Mouse (Mus musculus): Measurements from ENCODE around the gene Kdm1b. TPM values are rescaled to one million over a fixed set of nuclear protein-coding genes. Genes with fewer than 3 reads are reported as not detected.
A peak's percentile ranks its signal among the peaks of the same experiment; 100 is the strongest.

Kdm1b gene
- polyA plus RNA-seq, 1 experiment from 2014 or later, result 15.4 TPM

DNA sequence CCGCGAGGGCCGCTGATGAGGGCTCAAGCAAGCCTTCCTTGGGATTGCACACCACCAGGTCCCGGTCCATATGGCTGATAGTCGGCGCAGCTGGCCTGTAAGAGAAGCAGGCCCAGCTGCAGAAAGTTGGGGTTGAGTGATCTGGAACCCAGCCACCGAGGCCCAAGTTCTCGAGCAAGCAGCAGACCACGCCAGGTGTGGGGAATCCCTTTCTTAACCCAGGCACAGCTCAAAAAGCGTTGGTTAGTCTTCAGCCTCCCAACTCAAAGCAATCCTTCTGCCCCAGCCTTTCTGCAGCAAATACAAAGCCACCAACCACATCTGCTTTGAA is 1.3 kb downstream of the Kdm1b start, which contains the start of gene Tpmt:
Gene Tpmt, minus strand, starts transcription at position 121 of the 331 bp plus-strand sequence.
- Histone ChIP-seq H3K4me2 (replicated peaks; ENCODE audit: low read depth, low read length) (peak within 1 kb of the TSS; percentile 100), H3K9ac (replicated peaks; ENCODE audit: low read depth, low read length) (peak within 1 kb of the TSS; percentile 69), H3K36me3 (ENCODE audit: control insufficient read depth, insufficient read depth, low read length) (peaks cover 5% of the 10 kb centered on the region; the same call in 1 of the 2 replicates), H3K9me3 (ENCODE audit: control insufficient read depth, low read depth, low read length) (no peaks in the 10 kb centered on the region), H3K27me3 (ENCODE audit: control insufficient read depth, insufficient read depth, low read length) (no peaks in the 10 kb centered on the region), H3K4me3 (ENCODE audit: low read depth, low read length) (peak within 1 kb of the TSS; percentile 79), H3K27ac (ENCODE audit: low read length) (peak within 1 kb of the TSS; percentile 66; the same call in 1 of the 2 replicates), H3K4me1 (ENCODE audit: control insufficient read depth, insufficient read depth, low read length) (peaks cover 11% of the 10 kb centered on the region; the same call in 1 of the 2 replicates)
- 14% methylated on average over 10 of the region's 10 CpGs for WGBS
- ATAC-seq (ENCODE audit: insufficient number of reproducible peaks, insufficient read depth, low FRiP score, low read depth), result no peak

DNA sequence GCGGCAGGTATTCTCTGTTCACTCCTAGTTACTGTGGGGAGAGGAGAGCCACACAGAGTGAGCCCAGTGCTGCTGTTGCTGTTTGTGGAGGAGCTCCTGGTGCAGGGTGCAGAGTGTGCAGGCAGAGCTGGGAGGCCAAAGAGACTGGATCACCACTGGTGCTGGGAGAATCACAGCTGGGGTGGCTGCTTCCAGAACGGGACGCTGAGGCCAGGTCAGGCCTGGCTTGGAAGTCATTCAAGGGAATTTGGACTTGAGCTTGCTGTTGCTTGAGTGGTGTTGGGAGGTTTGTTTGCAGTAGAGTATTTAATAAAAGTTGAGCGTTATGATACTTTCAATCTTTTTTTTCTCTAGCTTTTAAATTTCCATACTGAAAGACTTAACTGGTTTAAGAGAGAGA is 4.7 kb downstream of the Kdm1b start:
- ATAC-seq (ENCODE audit: insufficient number of reproducible peaks, insufficient read depth, low FRiP score, low read depth), result no peak
- H3K4me2 ChIP-seq (replicated peaks; ENCODE audit: low read depth, low read length), result no peak overlapping the region
- 87% methylated on average over 4 of the region's 4 CpGs for WGBS

DNA sequence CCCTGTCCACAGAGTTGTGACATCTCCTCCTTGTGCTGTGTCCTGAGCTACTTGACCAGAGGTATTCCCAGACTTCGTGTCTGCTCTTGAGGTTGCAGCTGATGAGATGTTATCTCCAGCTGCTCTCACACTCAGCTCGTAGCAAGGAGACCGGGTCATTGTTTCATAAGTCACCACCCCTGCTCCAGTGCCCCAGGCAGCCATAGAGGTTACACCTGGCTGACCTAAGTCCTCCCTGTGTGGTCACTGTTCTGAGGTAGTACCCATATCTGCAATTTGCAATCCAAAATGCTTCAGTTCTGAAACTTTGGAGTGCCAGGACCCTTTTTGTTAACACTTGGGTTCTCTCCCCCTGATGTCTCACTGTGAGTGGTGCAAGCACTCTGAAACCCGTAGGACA is 6.7 kb downstream of the Kdm1b start:
- Histone ChIP-seq H3K4me1 (ENCODE audit: control insufficient read depth, insufficient read depth, low read length) (no peaks in the 10 kb centered on the region), H3K27me3 (ENCODE audit: control insufficient read depth, insufficient read depth, low read length) (no peaks in the 10 kb centered on the region), H3K36me3 (ENCODE audit: control insufficient read depth, insufficient read depth, low read length) (peaks cover 17% of the 10 kb centered on the region), H3K4me2 (replicated peaks; ENCODE audit: low read depth, low read length) (no peak overlapping the region), H3K9ac (replicated peaks; ENCODE audit: low read depth, low read length) (no peak overlapping the region), H3K4me3 (ENCODE audit: low read depth, low read length) (no peak overlapping the region), H3K9me3 (ENCODE audit: control insufficient read depth, low read depth, low read length) (no peaks in the 10 kb centered on the region), H3K27ac (ENCODE audit: low read length) (no peak overlapping the region)
- 73% methylated on average over 4 of the region's 4 CpGs for WGBS
- no peak for ATAC-seq (ENCODE audit: insufficient number of reproducible peaks, insufficient read depth, low FRiP score, low read depth)

More for the DNA sequence above, 4.7 kb downstream of the Kdm1b start:
- no peak overlapping the region for H3K27ac ChIP-seq (ENCODE audit: low read length)
- H3K9ac ChIP-seq (replicated peaks; ENCODE audit: low read depth, low read length), result no peak overlapping the region
- H3K36me3 ChIP-seq (ENCODE audit: control insufficient read depth, insufficient read depth, low read length), result peaks cover 15% of the 10 kb centered on the region
- H3K4me3 ChIP-seq (ENCODE audit: low read depth, low read length), result no peak overlapping the region
- H3K9me3 ChIP-seq (ENCODE audit: control insufficient read depth, low read depth, low read length), result no peaks in the 10 kb centered on the region
- no peaks in the 10 kb centered on the region for H3K27me3 ChIP-seq (ENCODE audit: control insufficient read depth, insufficient read depth, low read length)
- peaks cover 7% of the 10 kb centered on the region; the same call in 1 of the 2 replicates for H3K4me1 ChIP-seq (ENCODE audit: control insufficient read depth, insufficient read depth, low read length)

DNA sequence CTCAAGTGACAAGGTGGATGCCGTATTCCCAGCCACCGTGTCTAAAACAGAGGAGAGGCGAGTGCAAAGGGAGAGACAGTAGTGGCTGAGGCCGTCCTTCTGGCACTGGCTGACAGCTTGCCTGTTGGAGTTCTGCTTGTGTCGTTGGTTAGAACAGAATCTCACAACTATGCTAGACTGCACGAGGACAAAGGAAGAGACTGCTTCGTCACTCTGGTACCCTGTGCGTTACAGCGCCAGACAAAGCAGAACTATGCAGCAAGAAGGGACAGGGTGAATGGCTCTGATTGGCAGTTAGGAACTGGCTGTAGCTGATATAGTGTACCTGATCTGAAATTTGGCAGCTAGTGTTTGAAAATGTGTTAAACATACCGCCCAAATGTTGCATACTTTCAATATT is 10.7 kb downstream of the Kdm1b start:
- H3K4me2 ChIP-seq (replicated peaks; ENCODE audit: low read depth, low read length), result no peak overlapping the region
- H3K9me3 ChIP-seq (ENCODE audit: control insufficient read depth, low read depth, low read length), result no peaks in the 10 kb centered on the region
- ATAC-seq (ENCODE audit: insufficient number of reproducible peaks, insufficient read depth, low FRiP score, low read depth), result no peak
- WGBS, result 86% methylated on average over 10 of the region's 10 CpGs
- H3K36me3 ChIP-seq (ENCODE audit: control insufficient read depth, insufficient read depth, low read length), result peaks cover 17% of the 10 kb centered on the region
- no peak overlapping the region for H3K9ac ChIP-seq (replicated peaks; ENCODE audit: low read depth, low read length)
- no peaks in the 10 kb centered on the region for H3K27me3 ChIP-seq (ENCODE audit: control insufficient read depth, insufficient read depth, low read length)
- H3K4me3 ChIP-seq (ENCODE audit: low read depth, low read length), result no peak overlapping the region
- no peaks in the 10 kb centered on the region for H3K4me1 ChIP-seq (ENCODE audit: control insufficient read depth, insufficient read depth, low read length)
- H3K27ac ChIP-seq (ENCODE audit: low read length), result no peak overlapping the region

DNA sequence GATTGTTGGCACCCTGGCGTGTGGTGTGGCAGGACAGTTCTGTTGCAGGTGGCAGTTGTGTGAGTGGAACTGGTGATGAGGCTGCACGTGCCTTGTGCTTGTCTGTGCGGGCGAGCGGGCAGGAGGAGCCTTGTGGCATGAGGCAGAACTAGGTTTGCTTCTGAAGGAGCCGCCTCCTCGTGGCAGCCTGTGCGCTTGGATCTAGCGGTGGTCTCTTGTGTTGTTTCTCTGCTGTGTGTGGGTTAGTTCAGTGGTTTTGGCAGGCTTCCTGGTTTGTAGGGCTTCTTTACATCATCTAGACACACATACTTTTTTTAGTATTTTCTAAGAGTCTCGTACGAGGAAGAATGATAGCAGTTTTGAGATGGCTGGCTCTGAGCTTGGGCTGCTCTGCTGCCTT is 12.8 kb downstream of the Kdm1b start:
- Histone ChIP-seq H3K36me3 (ENCODE audit: control insufficient read depth, insufficient read depth, low read length) (peaks cover 9% of the 10 kb centered on the region; the same call in 1 of the 2 replicates), H3K4me3 (ENCODE audit: low read depth, low read length) (no peak overlapping the region), H3K9me3 (ENCODE audit: control insufficient read depth, low read depth, low read length) (no peaks in the 10 kb centered on the region), H3K9ac (replicated peaks; ENCODE audit: low read depth, low read length) (no peak overlapping the region), H3K27me3 (ENCODE audit: control insufficient read depth, insufficient read depth, low read length) (no peaks in the 10 kb centered on the region), H3K27ac (ENCODE audit: low read length) (no peak overlapping the region), H3K4me1 (ENCODE audit: control insufficient read depth, insufficient read depth, low read length) (no peaks in the 10 kb centered on the region), H3K4me2 (replicated peaks; ENCODE audit: low read depth, low read length) (no peak overlapping the region)
- 86% methylated on average over 11 of the region's 11 CpGs for WGBS
- ATAC-seq (ENCODE audit: insufficient number of reproducible peaks, insufficient read depth, low FRiP score, low read depth), result no peak

DNA sequence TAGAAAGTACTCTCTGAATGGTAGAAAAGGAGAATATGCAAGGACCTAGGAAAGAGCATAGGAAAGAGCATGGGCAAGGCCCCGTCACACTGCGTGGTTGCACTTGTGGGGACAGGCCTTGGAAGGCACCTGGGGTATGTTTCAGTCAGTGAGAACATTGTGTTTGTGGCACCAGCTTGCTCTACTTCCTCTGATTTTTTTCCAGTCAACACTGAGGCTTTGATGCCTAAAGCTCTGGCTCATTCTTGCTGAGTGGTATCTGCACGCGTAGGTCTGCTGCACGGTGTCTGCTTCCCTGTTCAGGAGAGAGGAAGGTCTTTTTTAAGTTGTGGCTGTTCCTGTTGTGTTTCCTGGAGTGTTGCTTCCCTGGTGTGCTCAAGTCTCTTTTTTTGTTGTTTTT is 13.5 kb downstream of the Kdm1b start:
- H3K27me3 ChIP-seq (ENCODE audit: control insufficient read depth, insufficient read depth, low read length), result no peaks in the 10 kb centered on the region
- H3K27ac ChIP-seq (ENCODE audit: low read length), result no peak overlapping the region
- H3K4me2 ChIP-seq (replicated peaks; ENCODE audit: low read depth, low read length), result no peak overlapping the region
- H3K4me3 ChIP-seq (ENCODE audit: low read depth, low read length), result no peak overlapping the region
- no peaks in the 10 kb centered on the region for H3K4me1 ChIP-seq (ENCODE audit: control insufficient read depth, insufficient read depth, low read length)
- 91% methylated on average over 5 of the region's 5 CpGs for WGBS
- H3K9me3 ChIP-seq (ENCODE audit: control insufficient read depth, low read depth, low read length), result no peaks in the 10 kb centered on the region
- peaks cover 9% of the 10 kb centered on the region; the same call in 1 of the 2 replicates for H3K36me3 ChIP-seq (ENCODE audit: control insufficient read depth, insufficient read depth, low read length)
- no peak overlapping the region for H3K9ac ChIP-seq (replicated peaks; ENCODE audit: low read depth, low read length)
- ATAC-seq (ENCODE audit: insufficient number of reproducible peaks, insufficient read depth, low FRiP score, low read depth), result no peak

DNA sequence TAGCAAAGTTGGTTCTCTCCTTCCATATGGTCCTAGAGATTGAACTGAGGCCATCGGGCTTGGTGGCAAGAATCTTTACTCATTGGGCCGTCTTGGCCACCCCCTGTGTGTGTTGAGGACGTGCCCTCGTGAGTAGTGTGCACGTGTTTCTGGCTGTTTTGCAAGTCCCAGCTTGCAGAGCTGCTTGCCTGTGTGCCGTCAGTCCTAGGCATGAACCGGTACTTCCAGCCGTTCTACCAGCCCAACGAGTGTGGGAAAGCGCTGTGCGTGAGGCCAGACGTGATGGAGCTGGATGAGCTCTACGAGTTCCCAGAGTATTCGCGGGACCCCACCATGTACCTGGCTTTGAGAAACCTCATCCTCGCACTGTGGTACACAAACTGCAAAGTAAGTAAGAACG is 19.5 kb downstream of the Kdm1b start:
- Histone ChIP-seq H3K36me3 (ENCODE audit: control insufficient read depth, insufficient read depth, low read length) (peaks cover 3% of the 10 kb centered on the region; the same call in 1 of the 2 replicates), H3K4me1 (ENCODE audit: control insufficient read depth, insufficient read depth, low read length) (no peaks in the 10 kb centered on the region), H3K4me2 (replicated peaks; ENCODE audit: low read depth, low read length) (no peak overlapping the region), H3K9me3 (ENCODE audit: control insufficient read depth, low read depth, low read length) (no peaks in the 10 kb centered on the region), H3K27ac (ENCODE audit: low read length) (no peak overlapping the region), H3K27me3 (ENCODE audit: control insufficient read depth, insufficient read depth, low read length) (no peaks in the 10 kb centered on the region), H3K9ac (replicated peaks; ENCODE audit: low read depth, low read length) (no peak overlapping the region), H3K4me3 (ENCODE audit: low read depth, low read length) (no peak overlapping the region)
- no peak for ATAC-seq (ENCODE audit: insufficient number of reproducible peaks, insufficient read depth, low FRiP score, low read depth)
- WGBS, result 91% methylated on average over 17 of the region's 17 CpGs

DNA sequence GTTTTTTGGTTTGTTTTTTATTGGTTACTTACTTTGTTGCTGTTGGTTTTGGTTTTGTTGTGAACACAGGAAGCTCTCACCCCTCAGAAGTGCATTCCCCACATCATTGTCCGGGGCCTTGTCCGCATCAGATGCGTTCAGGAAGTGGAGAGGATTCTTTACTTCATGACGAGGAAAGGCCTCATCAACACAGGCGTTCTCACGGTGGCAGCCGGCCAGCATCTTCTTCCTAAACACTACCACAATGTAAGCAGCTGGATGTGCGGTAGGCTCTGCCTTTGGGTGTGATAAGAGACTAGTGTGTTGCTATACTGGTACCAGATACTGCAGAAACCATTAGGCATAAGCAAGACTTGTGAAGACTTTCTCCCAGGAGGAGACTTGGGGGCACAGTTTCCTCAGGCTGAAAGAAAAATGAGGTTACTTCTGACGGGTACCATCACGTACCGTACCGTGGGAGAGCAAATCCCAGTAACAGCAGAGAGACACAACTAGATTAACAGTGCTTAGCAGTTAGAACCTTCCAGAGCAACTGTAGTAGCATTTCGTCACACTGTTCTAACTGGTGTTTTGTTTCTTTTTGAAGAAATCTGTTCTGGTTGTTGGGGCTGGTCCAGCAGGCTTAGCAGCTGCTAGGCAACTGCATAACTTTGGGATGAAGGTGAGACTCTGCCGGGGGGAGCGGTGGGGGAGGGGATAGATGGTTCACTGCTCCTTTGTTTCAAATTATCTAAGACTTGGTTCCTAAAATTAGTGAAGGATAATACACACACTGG is 20.9 kb downstream of the Kdm1b start:
- no peak overlapping the region for H3K27ac ChIP-seq (ENCODE audit: low read length)
- no peak overlapping the region for H3K9ac ChIP-seq (replicated peaks; ENCODE audit: low read depth, low read length)
- H3K4me3 ChIP-seq (ENCODE audit: low read depth, low read length), result no peak overlapping the region
- no peaks in the 10 kb centered on the region for H3K27me3 ChIP-seq (ENCODE audit: control insufficient read depth, insufficient read depth, low read length)
- no peaks in the 10 kb centered on the region for H3K4me1 ChIP-seq (ENCODE audit: control insufficient read depth, insufficient read depth, low read length)
- WGBS, result 77% methylated on average over 15 of the region's 15 CpGs
- H3K4me2 ChIP-seq (replicated peaks; ENCODE audit: low read depth, low read length), result no peak overlapping the region
- no peak for ATAC-seq (ENCODE audit: insufficient number of reproducible peaks, insufficient read depth, low FRiP score, low read depth)
- no peaks in the 10 kb centered on the region for H3K9me3 ChIP-seq (ENCODE audit: control insufficient read depth, low read depth, low read length)
- H3K36me3 ChIP-seq (ENCODE audit: control insufficient read depth, insufficient read depth, low read length), result peaks cover 9% of the 10 kb centered on the region; the same call in 1 of the 2 replicates

Measured in stomach, embryonic 14.5 days (tissue).